Mouse (Mus musculus): ENCODE results near the gene Parp8. TPM values are rescaled to one million over a fixed set of nuclear protein-coding genes. Genes with fewer than 3 reads are reported as not detected.

Gene Parp8
- polyA plus RNA-seq (2015; fragmentation: Nextera tagmentation; extraction: Ambion mirVana) = 8.1 and 12.3 TPM in 2 replicates

DNA sequence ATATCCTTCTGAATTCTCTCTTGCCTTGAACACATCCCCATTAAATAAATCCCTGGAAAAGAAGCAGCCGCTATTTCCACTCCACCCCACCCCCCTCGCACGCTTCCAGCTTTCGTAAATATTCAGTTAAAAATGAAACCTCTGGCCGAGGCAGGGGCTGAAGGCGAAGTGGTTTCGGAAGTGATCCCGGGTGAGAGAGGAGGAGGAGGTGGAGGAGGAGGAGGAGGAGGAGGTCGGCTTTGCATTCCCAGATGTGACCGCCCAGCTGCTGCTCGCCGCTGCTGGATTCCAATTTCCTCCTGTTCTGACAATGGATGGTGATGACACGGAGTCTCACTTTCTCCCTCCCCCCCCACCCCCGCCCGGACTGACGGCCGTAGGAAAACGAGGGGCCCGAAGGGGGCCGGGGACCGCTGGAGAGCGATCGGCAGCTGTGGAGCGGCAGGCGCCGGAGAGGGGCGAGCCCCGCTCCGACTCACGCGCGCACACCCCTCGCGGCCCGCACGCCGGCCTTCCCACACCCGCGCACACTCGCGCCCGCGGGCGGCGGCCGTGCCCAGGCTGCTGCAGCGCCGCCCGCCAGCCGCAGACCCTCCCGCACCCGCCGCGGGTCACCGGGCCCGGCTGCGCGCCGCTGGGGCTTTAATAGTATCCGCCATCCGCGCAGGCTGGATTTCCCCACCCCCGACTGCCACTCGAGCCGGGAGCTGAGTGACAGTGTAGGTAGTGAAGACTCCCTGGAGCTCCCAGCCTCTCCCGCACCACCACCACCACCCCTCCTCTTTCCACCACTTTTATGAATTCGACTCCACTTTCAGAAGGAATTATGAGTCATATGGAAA, at the start of gene Parp8:
Parp8 (minus strand) TSS at position 312 of the 842 bp plus-strand sequence.

Other genes starting within 250 kb of the Parp8 start
- gene Emb, start 183.0 kb upstream of the Parp8 start, polyA plus RNA-seq (2015; fragmentation: Nextera tagmentation; extraction: Ambion mirVana) = 31.9 and 83.3 TPM in 2 replicates
- gene Gm17509, start 195.5 kb upstream of the Parp8 start, polyA plus RNA-seq (2015; fragmentation: Nextera tagmentation; extraction: Ambion mirVana) = 0.08 and 0.14 TPM in 2 replicates